Mouse (Mus musculus) ES-E14 (cell line): Measurements from ENCODE around the gene Hist1h4h.

Experiments
- CHD2 ChIP-seq: IDR thresholded peaks from 2 replicates; pipeline ENCODE4 v1.6.1; 2014; ENCODE audit warnings: mild to moderate bottlenecking, low read depth, low read length, inconsistent platforms
- HCFC1 ChIP-seq: IDR thresholded peaks from 2 replicates; pipeline ENCODE4 v1.6.1; 2012; ENCODE audit warnings: low read length, inconsistent platforms, borderline replicate concordance; ENCODE audit not compliant: insufficient read depth

GRCm38 (mm10) chr13:23518885-23519284 is 12.0 kb upstream of the Hist1h4h start:
- TF ChIP-seq CHD2 (no peak), HCFC1 (no peak)
